In genomic region chr17:90809197-90810163, GRCm38 (mm10) we compare ENCODE assay signal across 8 mouse cellular contexts.
DNase-seq lines count a peak whose midpoint lies in the region; ATAC-seq and TF ChIP-seq lines count a peak whose summit lies in the region.

No protein-coding gene starts in this region.

- H3K4me3 ChIP-seq in C2C12 (ENCODE audit: insufficient read depth, poor library complexity, severe bottlenecking) = no peak overlapping the region
- H3K4me3 ChIP-seq in limb, embryonic 14.5 days (replicated peaks; ENCODE audit: low read length) = no peak overlapping the region

- H3K9ac ChIP-seq in limb, embryonic 14.5 days (ENCODE audit: low read depth, low read length, severe bottlenecking) = no peak overlapping the region

- TF ChIP-seq POLR2A in limb, embryonic 14.5 days (IDR thresholded peaks at IDR 0.05; ENCODE audit: borderline replicate concordance, extremely low read depth, insufficient read depth, insufficient read length) = no peak

- intact Hi-C loops in heart, postnatal 10 days (cut with DNase I) = no loop called here

- 0 out of 2 replicates have a peak, but pooled peaks cover 3% of the 10 kb centered on the region for H3K4me1 ChIP-seq in limb, embryonic 14.5 days (ENCODE audit: control insufficient read depth, insufficient read depth, low read length)

- peak; percentile 74 for DNase-seq in adrenal gland, postnatal 10 days
- DNase-seq in embryo, embryonic 9.5 days (ENCODE audit: extremely low spot score) = peak; percentile 43
- DNase-seq in heart, postnatal 10 days = peak; percentile 54 to 73
- DNase-seq in kidney, postnatal 14 days = peak; percentile 72
- peak; percentile 74 for DNase-seq in limb, embryonic 14.5 days (ENCODE audit: low spot score)
- DNase-seq in neural tube, embryonic 10.5 days (ENCODE audit: extremely low spot score, low spot score) = peak; percentile 23

- no peaks in the 10 kb centered on the region for H3K79me2 ChIP-seq in C2C12 (ENCODE audit: control insufficient read depth, insufficient read depth)

- TF ChIP-seq CTCF in C2C12 (IDR thresholded peaks at IDR 0.05; ENCODE audit: control insufficient read depth, insufficient read depth, insufficient read length) = peak; percentile 18

- no peaks in the 10 kb centered on the region for H3K9me3 ChIP-seq in limb, embryonic 14.5 days (ENCODE audit: control insufficient read depth, low read length)

- H3K79me3 ChIP-seq in C2C12 (ENCODE audit: low read depth) = no peaks in the 10 kb centered on the region

- 70% methylated on average over 8 of the region's 8 CpGs for WGBS in limb, embryonic 14.5 days

- no peak overlapping the region for H3K4me2 ChIP-seq in limb, embryonic 14.5 days (replicated peaks; ENCODE audit: low read depth, low read length, severe bottlenecking)

- H3K27ac ChIP-seq in limb, embryonic 14.5 days (replicated peaks; ENCODE audit: low read depth, low read length) = no peak overlapping the region

- no peak overlapping the region for H3ac ChIP-seq in C2C12 (ENCODE audit: control insufficient read depth, insufficient read length, low read depth)

- no peaks in the 10 kb centered on the region for H3K27me3 ChIP-seq in C2C12 (ENCODE audit: control insufficient read depth, insufficient read depth, insufficient read length)
- no peaks in the 10 kb centered on the region for H3K27me3 ChIP-seq in limb, embryonic 14.5 days (ENCODE audit: control insufficient read depth, insufficient read depth, low read length)

- ATAC-seq in limb, embryonic 14.5 days (ENCODE audit: low FRiP score, low read depth) = peak; percentile 85
- no peak for ATAC-seq in monocyte, adult 5-6 weeks (replicated peaks; ENCODE audit: insufficient number of reproducible peaks, low FRiP score, low TSS enrichment, poor library complexity, severe bottlenecking)

- no peaks in the 10 kb centered on the region for H3K36me3 ChIP-seq in C2C12 (ENCODE audit: control insufficient read depth, insufficient read depth)
- no peaks in the 10 kb centered on the region for H3K36me3 ChIP-seq in limb, embryonic 14.5 days (ENCODE audit: control insufficient read depth, insufficient read depth, low read length)

TF ChIP-seq in C2C12, 6 proteins besides CTCF, POLR2A, EP300 and RAD21:
- TF ChIP-seq CEBPB (IDR thresholded peaks at IDR 0.05; ENCODE audit: low read depth) = no peak
- no peak for TF ChIP-seq MAX (IDR thresholded peaks at IDR 0.05)
- TF ChIP-seq FOSL1 (IDR thresholded peaks at IDR 0.05; ENCODE audit: insufficient read depth, low read length, poor library complexity, severe bottlenecking) = no peak
- no peak for TF ChIP-seq USF1 (IDR thresholded peaks at IDR 0.05; ENCODE audit: low read depth)
- TF ChIP-seq MYOG (IDR thresholded peaks at IDR 0.05; ENCODE audit: control insufficient read depth, extremely low read depth, insufficient read length) = no peak
- no peak for TF ChIP-seq MYOD1 (IDR thresholded peaks at IDR 0.05; ENCODE audit: control insufficient read depth, insufficient read length, low read depth)
TF ChIP-seq in C2C12: peak in this region for 0.

Comparison
In these comparisons a context has a peak if more than half of its experiments do, and no peak if none do; other contexts are left out.
1. DNase-seq: peak in every context shown above with its lines; median percentile 74 in adrenal gland, postnatal 10 days; 74 in limb, embryonic 14.5 days; 72 in kidney, postnatal 14 days; 64 in heart, postnatal 10 days; 43 in embryo, embryonic 9.5 days; 23 in neural tube, embryonic 10.5 days.